Comparison of ENCODE assay signal across 9 mouse cellular contexts in genomic region chr2:32633660-32634059, GRCm38 (mm10). TPM values are rescaled to one million over a fixed set of nuclear protein-coding genes. Genes with fewer than 3 reads are reported as not detected.
A peak's percentile ranks its signal among the peaks of the same experiment; 100 is the strongest.
DNase-seq lines count a peak whose midpoint lies in the region; ATAC-seq lines count a peak whose summit lies in the region.
"Had no signal": no experiment of that assay in that cellular context is flagged by ENCODE, and none has a peak within 500 bp of the region (broad histone marks: within the 10 kb centered on the region; RNA-seq: fewer than 3 reads in every experiment).

No protein-coding gene starts in this region.

- H3K4me2 ChIP-seq in heart, embryonic 13.5 days = no peak overlapping the region
- no peak overlapping the region for H3K4me2 ChIP-seq in limb, embryonic 13.5 days (replicated peaks)
- no peak overlapping the region for H3K4me2 ChIP-seq in forebrain, embryonic 13.5 days

- peaks cover 55% of the 10 kb centered on the region for H3K36me3 ChIP-seq in heart, embryonic 13.5 days
- no peaks in the 10 kb centered on the region for H3K36me3 ChIP-seq in limb, embryonic 13.5 days
- H3K36me3 ChIP-seq in forebrain, embryonic 13.5 days (ENCODE audit: poor library complexity, severe bottlenecking) = peaks cover 7% of the 10 kb centered on the region

- 50% methylated on average over 5 of the region's 5 CpGs for WGBS in heart, embryonic 13.5 days
- WGBS in limb, embryonic 13.5 days = 68% methylated on average over 5 of the region's 5 CpGs
- WGBS in forebrain, embryonic 13.5 days = 86% methylated on average over 5 of the region's 5 CpGs

- peak overlapping the region; percentile 70 for H3K27ac ChIP-seq in heart, embryonic 13.5 days (replicated peaks)
- H3K27ac ChIP-seq in limb, embryonic 13.5 days = peak overlapping the region; percentile 45; the same call in 1 of the 2 replicates
- H3K27ac ChIP-seq in forebrain, embryonic 13.5 days = no peak overlapping the region

- H3K9me3 ChIP-seq in heart, embryonic 13.5 days = no peaks in the 10 kb centered on the region
- no peaks in the 10 kb centered on the region for H3K9me3 ChIP-seq in limb, embryonic 13.5 days
- no peaks in the 10 kb centered on the region for H3K9me3 ChIP-seq in forebrain, embryonic 13.5 days (replicated peaks)

- no peak overlapping the region for H3K4me3 ChIP-seq in heart, embryonic 13.5 days
- H3K4me3 ChIP-seq in limb, embryonic 13.5 days = no peak overlapping the region
- no peak overlapping the region for H3K4me3 ChIP-seq in forebrain, embryonic 13.5 days

- peak; percentile 55 for DNase-seq in adrenal gland, adult 2 months
- DNase-seq in adrenal gland, adult 8-10 months = no peak
- peak; percentile 78 for DNase-seq in NIH3T3 (ENCODE audit: low read depth)
- DNase-seq in T-cell, adult 2 months (ENCODE audit: low spot score) = no peak
- DNase-seq in retina, postnatal 1 day = no peak

- H3K27me3 ChIP-seq in heart, embryonic 13.5 days (replicated peaks) = no peaks in the 10 kb centered on the region
- H3K27me3 ChIP-seq in limb, embryonic 13.5 days = no peaks in the 10 kb centered on the region
- no peaks in the 10 kb centered on the region for H3K27me3 ChIP-seq in forebrain, embryonic 13.5 days

- H3K9ac ChIP-seq in heart, embryonic 13.5 days = peak overlapping the region; percentile 52
- H3K9ac ChIP-seq in limb, embryonic 13.5 days = no peak overlapping the region
- no peak overlapping the region for H3K9ac ChIP-seq in forebrain, embryonic 13.5 days

- ATAC-seq in heart, embryonic 13.5 days (ENCODE audit: extremely low read depth, insufficient number of reproducible peaks, low FRiP score, low TSS enrichment) = no peak
- no peak for ATAC-seq in limb, embryonic 13.5 days (ENCODE audit: low FRiP score, low read depth)
- ATAC-seq in forebrain, embryonic 13.5 days = no peak

- peaks cover 51% of the 10 kb centered on the region for H3K4me1 ChIP-seq in heart, embryonic 13.5 days
- H3K4me1 ChIP-seq in limb, embryonic 13.5 days = peaks cover 21% of the 10 kb centered on the region
- H3K4me1 ChIP-seq in forebrain, embryonic 13.5 days = peaks cover 12% of the 10 kb centered on the region

RNA-seq across cellular contexts. Expression of gene Ak1, which starts 12.1 kb away (rescaled TPM):
- 10 to 100 TPM; 40.6 to 59.0 TPM for total RNA-seq in adrenal gland, adult 2 months (2021)
- 66.6 and 67.7 TPM in 2 replicates for polyA plus RNA-seq in adrenal gland, adult 2 months (2012; rRNA removed)
- total RNA-seq in adrenal gland, adult 8-10 months (2022) = 10 to 100 TPM; 24.1 to 57.3 (median 40.1) TPM
- 302 and 318 TPM in 2 replicates for polyA plus RNA-seq in heart, embryonic 13.5 days (2015; fragmentation: Nextera tagmentation; extraction: Ambion mirVana)
- 42.0 and 49.8 TPM in 2 replicates for polyA plus RNA-seq in limb, embryonic 13.5 days (2015; fragmentation: Nextera tagmentation; extraction: Ambion mirVana)
- polyA plus RNA-seq in forebrain, embryonic 13.5 days (2015; fragmentation: Nextera tagmentation; extraction: Ambion mirVana) = 48.8 and 48.9 TPM in 2 replicates

RNA-seq across cellular contexts. Expression of gene Eng, which starts 12.7 kb away (rescaled TPM):
- total RNA-seq in adrenal gland, adult 2 months (2021) = 100 to 1,000 TPM; 100 to 128 TPM
- polyA plus RNA-seq in adrenal gland, adult 2 months (2012; rRNA removed) = 266 and 281 TPM in 2 replicates
- 100 to 1,000 TPM in 3 of 4 experiments, 10 to 100 TPM in 1; 96.0 to 134 (median 120) TPM for total RNA-seq in adrenal gland, adult 8-10 months (2022)
- 148 and 155 TPM in 2 replicates for polyA plus RNA-seq in heart, embryonic 13.5 days (2015; fragmentation: Nextera tagmentation; extraction: Ambion mirVana)
- 43.5 and 45.6 TPM in 2 replicates for polyA plus RNA-seq in limb, embryonic 13.5 days (2015; fragmentation: Nextera tagmentation; extraction: Ambion mirVana)
- 20.4 and 21.2 TPM in 2 replicates for polyA plus RNA-seq in forebrain, embryonic 13.5 days (2015; fragmentation: Nextera tagmentation; extraction: Ambion mirVana)

RNA-seq across cellular contexts. Expression of gene St6galnac6, which starts 34.2 kb away (rescaled TPM):
- total RNA-seq in adrenal gland, adult 2 months (2021) = 10 to 100 TPM; 55.2 to 55.6 TPM
- polyA plus RNA-seq in adrenal gland, adult 2 months (2012; rRNA removed) = 115 and 122 TPM in 2 replicates
- total RNA-seq in adrenal gland, adult 8-10 months (2022) = 10 to 100 TPM; 42.7 to 61.4 (median 51.8) TPM
- 24.8 and 29.1 TPM in 2 replicates for polyA plus RNA-seq in heart, embryonic 13.5 days (2015; fragmentation: Nextera tagmentation; extraction: Ambion mirVana)
- 29.5 and 29.7 TPM in 2 replicates for polyA plus RNA-seq in limb, embryonic 13.5 days (2015; fragmentation: Nextera tagmentation; extraction: Ambion mirVana)
- polyA plus RNA-seq in forebrain, embryonic 13.5 days (2015; fragmentation: Nextera tagmentation; extraction: Ambion mirVana) = 10.0 and 10.8 TPM in 2 replicates

RNA-seq across cellular contexts. Expression of gene St6galnac4, which starts 46.8 kb away (rescaled TPM):
- 10 to 100 TPM in 1 of 2 experiments, 1 to 10 TPM in 1; 5.6 to 14.5 TPM for total RNA-seq in adrenal gland, adult 2 months (2021)
- 15.4 and 18.5 TPM in 2 replicates for polyA plus RNA-seq in adrenal gland, adult 2 months (2012; rRNA removed)
- 10 to 100 TPM in 3 of 4 experiments, 1 to 10 TPM in 1; 8.5 to 18.9 (median 13.8) TPM for total RNA-seq in adrenal gland, adult 8-10 months (2022)
- polyA plus RNA-seq in heart, embryonic 13.5 days (2015; fragmentation: Nextera tagmentation; extraction: Ambion mirVana) = 37.6 and 38.7 TPM in 2 replicates
- polyA plus RNA-seq in limb, embryonic 13.5 days (2015; fragmentation: Nextera tagmentation; extraction: Ambion mirVana) = 37.2 and 39.5 TPM in 2 replicates
- 14.5 and 16.5 TPM in 2 replicates for polyA plus RNA-seq in forebrain, embryonic 13.5 days (2015; fragmentation: Nextera tagmentation; extraction: Ambion mirVana)

RNA-seq across cellular contexts. Expression of gene 9430097D07Rik, which starts 58.2 kb away (rescaled TPM):
- not detected for total RNA-seq in adrenal gland, adult 2 months (2021)
- polyA plus RNA-seq in adrenal gland, adult 2 months (2012; rRNA removed) = not detected in 2 replicates
- total RNA-seq in adrenal gland, adult 8-10 months (2022) = not detected
- polyA plus RNA-seq in heart, embryonic 13.5 days (2015; fragmentation: Nextera tagmentation; extraction: Ambion mirVana) = 0.21 TPM in 1 of 2 replicates, not detected in the other
- 0.19 and 0.23 TPM in 2 replicates for polyA plus RNA-seq in limb, embryonic 13.5 days (2015; fragmentation: Nextera tagmentation; extraction: Ambion mirVana)
- 0.18 and 0.39 TPM in 2 replicates for polyA plus RNA-seq in forebrain, embryonic 13.5 days (2015; fragmentation: Nextera tagmentation; extraction: Ambion mirVana)
- polyA plus RNA-seq: thymus, postnatal 0 days had no signal

Comparison
In these comparisons a context has a peak if more than half of its experiments do, and no peak if none do; other contexts are left out.
1. DNase-seq: peak in adrenal gland, adult 2 months (single experiment) and NIH3T3 (single experiment); none in adrenal gland, adult 8-10 months (single experiment), T-cell, adult 2 months (single experiment) and retina, postnatal 1 day (single experiment).